Mouse (Mus musculus) telencephalon, adult 2 months (tissue): ENCODE data around the gene Ankrd65.
A peak's percentile ranks its signal among the peaks of the same experiment; 100 is the strongest.
"Not testable (repeated sequence)": the region's sequence is repeated elsewhere in the genome, so short reads cannot be mapped to it uniquely, and the experiment has no call there.

ENCODE experiments used
- DNase-seq: peaks from one replicate; pipeline ENCODE4 v3.0.0-alpha.2; 2011; ENCODE audit warnings: low read depth, low spot score

Ankrd65 gene

GRCm38 (mm10) chr4:155790021-155790489 lies at the start of gene Ankrd65:
Gene Ankrd65, plus strand, starts transcription at chr4:155790439.
- no peak for DNase-seq

GRCm38 (mm10) chr4:155740681-155741080 lies 49.6 kb upstream of the Ankrd65 start:
- not testable (repeated sequence) for DNase-seq

DNA sequence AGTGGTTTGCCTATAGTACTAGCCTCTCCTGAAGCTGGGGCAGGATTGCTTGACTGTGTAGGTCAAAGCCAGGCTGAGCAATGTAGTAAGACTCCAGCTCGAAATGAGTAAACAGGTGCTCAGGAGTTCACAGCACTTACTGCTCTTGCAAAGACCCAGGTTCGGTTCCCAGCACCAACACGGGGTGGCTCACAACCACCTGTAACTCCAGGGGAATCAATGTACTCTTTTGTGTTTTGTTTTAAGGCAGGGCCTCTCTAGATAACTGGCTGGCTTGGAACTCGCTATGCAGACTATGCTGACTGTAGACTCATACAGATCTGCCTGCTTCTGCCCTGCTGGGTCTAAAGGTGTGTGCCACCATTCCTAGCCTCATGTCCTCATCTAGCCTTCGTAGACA lies 47.6 kb upstream of the Ankrd65 start:
- no peak for DNase-seq

GRCm38 (mm10) chr4:155744474-155744873 lies 45.8 kb upstream of the Ankrd65 start:
- no peak for DNase-seq

DNA sequence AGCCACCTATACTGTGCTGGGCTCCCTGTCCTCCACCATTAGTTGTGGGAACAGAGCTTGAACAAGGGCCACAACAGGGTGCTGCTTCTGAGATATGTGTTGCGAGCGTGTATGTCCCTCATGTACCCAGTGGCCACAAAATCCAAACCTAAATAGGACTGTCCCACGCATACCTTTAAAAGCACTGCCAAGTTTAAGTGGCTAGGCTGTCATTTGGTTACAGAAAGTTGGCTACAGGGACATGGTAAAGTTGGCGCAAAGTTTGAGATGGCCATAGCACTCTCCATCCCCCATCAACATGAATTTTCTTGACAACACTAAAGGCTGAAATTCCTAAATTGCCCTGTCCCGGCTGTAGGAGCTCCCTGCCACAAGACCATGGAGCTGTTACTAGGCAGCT lies 45.1 kb upstream of the Ankrd65 start:
- DNase-seq, result no peak

DNA sequence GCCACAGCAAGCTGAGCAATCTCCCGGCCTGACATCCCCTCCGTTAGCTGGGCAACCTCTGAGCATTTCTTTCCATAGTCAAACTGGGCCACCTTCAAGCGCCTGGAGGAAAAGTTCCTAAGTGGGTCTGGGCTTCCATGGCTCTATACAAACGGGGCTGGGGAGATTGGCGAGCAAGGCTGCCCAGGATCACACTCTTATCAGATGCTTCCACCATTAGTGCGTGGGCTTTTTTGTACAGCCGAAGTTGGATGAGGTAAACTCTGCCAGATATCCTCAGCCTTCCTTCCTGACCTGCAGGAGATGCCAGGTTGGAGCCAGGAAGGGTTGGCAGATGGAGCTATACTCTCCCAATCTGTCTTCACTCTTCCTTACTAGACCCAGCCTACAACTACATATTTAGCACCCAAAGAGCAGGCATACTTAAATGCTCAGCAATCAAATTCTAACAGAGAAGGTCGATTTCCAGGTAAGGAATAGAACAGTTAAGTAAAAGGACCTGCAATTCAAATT lies 44.1 kb upstream of the Ankrd65 start:
- peak; percentile 50 for DNase-seq

DNA sequence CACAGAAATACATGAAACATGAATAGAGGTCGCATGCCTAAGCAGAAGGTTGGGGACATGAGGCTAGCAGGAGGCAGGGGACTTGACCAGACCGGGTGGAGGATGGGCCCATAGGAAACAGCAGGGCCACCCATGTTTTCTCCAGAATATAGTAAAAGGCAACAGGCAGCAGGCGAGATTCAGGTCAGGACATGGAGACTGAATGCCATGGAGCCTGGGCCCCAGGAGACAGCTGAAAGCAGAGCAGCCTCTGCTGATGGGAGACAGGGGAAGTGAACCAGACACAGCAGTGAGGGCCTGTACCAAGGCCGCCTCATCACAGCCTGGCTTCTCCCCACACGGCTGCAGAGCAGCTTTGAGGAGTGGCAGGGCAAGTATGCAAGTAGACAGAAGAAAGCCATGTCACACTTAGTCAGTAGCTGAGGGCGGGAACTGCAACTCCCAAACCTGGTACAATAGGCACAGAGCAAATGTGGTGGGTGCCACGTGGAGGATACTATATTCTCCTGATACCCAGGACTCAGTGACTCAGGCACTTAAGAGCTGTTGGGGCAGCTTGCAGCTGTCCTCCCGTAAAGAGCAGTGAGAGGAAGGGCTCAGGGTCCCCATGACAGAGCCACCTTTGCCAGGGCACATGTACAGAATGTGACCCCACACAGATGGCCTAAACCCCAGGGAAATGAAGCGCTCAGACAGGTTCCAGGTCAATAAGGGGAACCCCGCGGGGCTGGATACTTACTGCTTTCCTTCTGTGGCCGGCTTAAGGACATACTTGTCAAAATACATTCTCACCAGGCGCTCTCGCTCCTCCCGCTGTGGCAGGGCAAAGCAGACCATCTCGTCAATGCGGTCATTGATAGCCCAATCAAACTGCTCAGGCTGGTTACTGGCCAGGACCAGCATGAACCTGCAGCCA lies 43.4 kb upstream of the Ankrd65 start:
- DNase-seq, result no peak

DNA sequence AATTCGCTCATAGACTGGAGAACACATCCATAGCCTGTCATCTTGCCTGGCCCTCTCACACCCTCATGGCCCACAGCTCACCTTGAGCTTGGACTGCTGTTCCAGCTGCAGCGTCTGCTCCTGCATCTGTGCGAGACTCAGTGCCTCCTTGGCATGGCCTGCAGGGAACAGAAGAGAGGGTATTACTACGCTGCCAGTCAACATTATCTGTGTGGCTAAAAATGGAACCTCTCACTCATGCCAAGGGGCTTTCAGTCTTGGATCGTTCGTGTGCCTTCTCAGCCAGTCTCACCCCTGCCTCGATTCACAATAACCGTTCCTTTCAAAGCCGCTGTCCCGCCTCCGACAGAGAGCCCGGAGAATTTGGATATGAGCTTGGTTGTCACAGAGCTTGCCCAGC lies 33.2 kb upstream of the Ankrd65 start:
- no peak for DNase-seq

- no peak for DNase-seq
Measured at GRCm38 (mm10) chr4:155759862-155760612, 30.2 kb upstream of the Ankrd65 start.

DNA sequence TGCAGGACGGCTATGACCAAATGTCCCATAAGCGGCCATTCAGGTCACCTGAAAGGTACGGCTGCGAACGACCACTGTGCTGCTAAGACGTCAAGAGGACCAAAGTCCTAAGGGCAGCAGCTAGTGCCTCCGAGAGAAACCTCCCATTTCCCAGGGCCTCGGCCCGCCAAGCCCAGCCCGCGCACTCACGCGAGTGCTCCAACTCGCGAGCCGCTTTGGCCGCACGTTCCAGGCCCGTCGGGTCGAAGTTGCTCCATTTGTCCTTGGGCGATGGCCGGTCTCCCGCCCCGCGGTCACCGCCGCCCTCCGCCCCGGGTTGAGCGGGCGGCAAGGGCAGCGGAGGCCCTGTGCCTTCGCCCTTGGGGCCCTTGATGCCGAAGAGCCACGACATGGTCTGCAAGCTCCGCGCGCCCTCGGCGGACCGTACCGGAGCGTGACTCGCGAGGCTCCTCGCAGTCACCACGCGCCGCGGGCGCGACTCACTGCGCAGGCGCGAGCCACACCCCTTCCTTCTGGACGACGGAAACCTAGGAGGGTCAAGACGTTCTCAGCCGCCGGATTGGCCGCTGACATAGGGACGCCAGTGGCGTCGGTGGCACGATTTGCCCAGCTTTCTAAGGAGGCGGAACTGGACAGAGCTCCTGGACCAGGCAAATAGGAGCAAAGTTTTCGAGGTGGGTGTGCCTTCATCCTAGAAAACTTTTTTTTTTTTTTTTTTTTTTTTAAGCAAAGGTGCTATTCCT lies 29.5 kb upstream of the Ankrd65 start, which contains the start of gene Atad3a:
Gene Atad3a, minus strand, starts transcription at position 481 of the 743 bp plus-strand sequence.
- DNase-seq, result peak; percentile 96

DNA sequence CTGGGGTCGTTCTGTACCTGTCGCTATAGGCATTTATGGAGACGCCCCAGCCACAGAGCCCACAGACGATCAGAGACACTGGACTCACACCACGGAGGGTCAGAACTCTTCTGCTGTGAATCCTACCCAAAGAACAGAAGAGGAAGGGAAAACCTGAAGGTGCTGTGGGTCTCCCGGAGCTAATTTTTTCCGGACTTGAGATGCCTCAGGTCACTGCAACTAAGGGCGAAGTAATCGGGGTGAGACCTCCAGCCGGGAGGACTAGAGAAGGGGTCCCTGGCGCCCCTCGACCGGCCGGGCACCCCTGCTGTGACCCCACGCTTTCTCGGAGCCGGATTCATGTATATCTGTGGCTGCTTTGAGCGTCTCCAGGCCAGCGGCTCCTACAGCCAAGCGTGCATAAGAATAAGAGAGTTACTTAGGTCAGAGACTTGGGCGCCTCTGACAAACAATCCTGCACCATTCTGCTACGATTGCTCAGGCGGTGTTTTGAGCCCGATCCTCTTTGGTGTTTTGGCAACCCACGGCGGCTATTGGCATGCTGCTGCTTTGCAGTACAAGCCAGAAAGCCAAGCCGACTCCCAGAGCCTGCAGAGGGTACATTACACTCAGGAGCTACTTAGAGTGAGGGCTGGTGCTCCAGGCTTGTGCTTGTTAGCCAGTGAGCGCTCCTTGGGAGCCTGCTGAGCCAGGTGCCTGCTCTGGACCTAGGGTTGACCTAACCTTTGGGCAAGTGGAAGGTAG lies 28.7 kb upstream of the Ankrd65 start:
- DNase-seq, result no peak

GRCm38 (mm10) chr4:155762357-155762756 lies 27.9 kb upstream of the Ankrd65 start:
- no peak for DNase-seq

- DNase-seq, result no peak
Measured at GRCm38 (mm10) chr4:155769496-155769879, 20.8 kb upstream of the Ankrd65 start.

GRCm38 (mm10) chr4:155769880-155770512 lies 20.2 kb upstream of the Ankrd65 start:
- DNase-seq, result no peak

GRCm38 (mm10) chr4:155770626-155771025 lies 19.6 kb upstream of the Ankrd65 start:
- no peak for DNase-seq

GRCm38 (mm10) chr4:155771706-155772105 lies 18.5 kb upstream of the Ankrd65 start:
- DNase-seq, result no peak

DNA sequence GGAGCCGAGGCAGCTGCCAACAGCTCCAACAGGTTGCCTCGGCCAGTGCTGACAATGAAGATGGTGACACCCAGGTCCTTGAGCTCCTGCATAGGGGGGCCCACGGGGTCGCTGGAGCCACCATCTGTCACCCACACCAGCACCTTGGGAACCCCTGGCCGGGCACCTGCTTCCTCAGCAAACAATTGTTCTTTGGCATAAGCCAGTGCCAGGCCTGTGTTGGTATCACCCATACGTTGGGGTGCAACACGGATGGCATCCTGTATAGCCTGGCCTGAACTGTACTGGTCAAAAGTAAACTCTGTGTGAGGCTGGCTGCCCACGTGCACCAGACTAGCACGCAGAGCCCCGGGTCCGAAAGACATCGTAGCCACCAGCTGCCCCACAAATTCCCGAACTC lies 17.5 kb upstream of the Ankrd65 start:
- no peak for DNase-seq

DNA sequence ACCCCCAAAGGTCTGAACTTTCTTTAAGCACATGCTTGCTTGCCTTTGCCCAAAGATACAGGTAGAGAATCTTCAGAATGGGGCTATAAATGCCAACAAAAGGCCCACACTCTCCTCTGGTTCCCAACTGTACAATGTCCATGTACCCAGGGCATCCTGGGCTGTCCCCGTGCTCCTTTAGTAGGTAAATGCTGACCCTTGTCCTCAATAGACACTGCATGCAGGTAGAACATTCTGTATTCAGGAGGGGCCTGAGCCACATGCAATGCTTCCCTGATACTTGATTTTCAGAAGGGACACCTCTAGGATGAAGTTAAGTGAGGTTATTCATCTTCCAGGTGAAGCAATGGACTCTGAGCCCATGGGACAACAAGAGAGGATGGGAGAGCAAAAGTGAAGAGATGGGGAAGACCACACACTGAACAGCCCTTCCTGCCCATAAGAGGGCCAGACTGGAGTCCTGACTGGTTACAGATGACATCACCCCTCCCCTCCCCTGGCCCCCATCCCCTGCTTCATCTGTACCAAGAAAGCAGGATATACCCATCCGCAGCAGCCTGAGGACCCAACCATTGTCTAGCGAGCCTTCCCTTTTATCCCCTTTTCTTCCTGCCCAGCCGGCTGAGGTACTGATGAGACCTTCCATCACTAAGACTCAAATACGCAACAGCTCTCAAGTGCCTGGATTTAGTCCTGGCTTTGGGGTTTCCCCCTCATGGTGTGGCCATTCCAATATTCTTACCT lies 16.7 kb upstream of the Ankrd65 start:
- DNase-seq, result no peak

DNA sequence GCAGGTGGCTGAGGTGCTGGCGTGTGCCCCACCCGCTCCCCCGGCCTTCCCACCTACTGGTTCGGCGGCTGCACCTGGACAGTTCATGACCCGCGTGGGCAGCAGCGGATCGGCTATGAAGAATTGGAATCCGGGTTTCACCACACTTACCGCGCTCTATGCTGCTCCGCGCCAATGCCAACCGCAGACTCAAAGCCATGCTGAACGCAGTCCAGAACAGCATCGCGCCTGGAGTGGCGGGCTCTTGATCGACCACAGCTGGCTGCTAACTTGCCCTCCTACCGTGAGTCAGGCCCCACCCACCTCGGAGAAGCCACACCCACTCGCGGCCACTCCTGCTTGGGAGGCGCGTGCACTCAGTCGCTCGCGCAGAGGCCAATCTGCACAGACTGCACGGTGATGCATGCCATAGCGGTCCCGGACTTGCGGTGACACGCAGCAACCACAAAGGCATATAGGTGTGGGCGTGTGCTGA lies 15.9 kb upstream of the Ankrd65 start, which contains the start of gene Vwa1:
Gene Vwa1, minus strand, starts transcription at position 419 of the 475 bp plus-strand sequence.
- DNase-seq, result peak; percentile 84
